ENCODE assay signal across 33 mouse cellular contexts in genomic region chr10:18189498-18189897, GRCm38 (mm10). TPM values are rescaled to one million over a fixed set of nuclear protein-coding genes. Genes with fewer than 3 reads are reported as not detected.
"Had no signal": no experiment of that assay in that cellular context is flagged by ENCODE, and none has a peak within 500 bp of the region (broad histone marks: within the 10 kb centered on the region; RNA-seq: fewer than 3 reads in every experiment).

No protein-coding gene starts in this region.

- H3K4me1 ChIP-seq: limb, embryonic 10.5 days; liver, embryonic 12.5 days; liver, embryonic 13.5 days; liver, embryonic 15.5 days; midbrain, embryonic 10.5 days; midbrain, embryonic 12.5 days; midbrain, embryonic 13.5 days; midbrain, embryonic 15.5 days had no signal

- H3K4me2 ChIP-seq: limb, embryonic 12.5 days; limb, embryonic 13.5 days; limb, embryonic 15.5 days; liver, embryonic 11.5 days; liver, embryonic 12.5 days; liver, embryonic 13.5 days; liver, embryonic 15.5 days; lung, embryonic 14.5 days; lung, embryonic 15.5 days; midbrain, embryonic 12.5 days; midbrain, embryonic 13.5 days; midbrain, embryonic 15.5 days had no signal

- ATAC-seq: liver, embryonic 12.5 days; liver, postnatal 0 days; lung, postnatal 0 days; midbrain, embryonic 13.5 days; midbrain, embryonic 15.5 days had no signal

- DNase-seq: left cerebral cortex, postnatal 4 days; liver; liver, embryonic 13.5 days; liver, postnatal 0 days; lung, adult 18-20 months; lung, adult 2 months; lung, embryonic 14.5 days; lung, postnatal 10 days; lung, postnatal 14 days; lung, postnatal 36 days; lung, postnatal 4 days; midbrain, embryonic 14.5 days had no signal

- H3K27ac ChIP-seq: left cerebral cortex, adult 2 months; limb, embryonic 10.5 days; limb, embryonic 12.5 days; limb, embryonic 13.5 days; limb, embryonic 15.5 days; liver, embryonic 12.5 days; liver, embryonic 13.5 days; liver, embryonic 14.5 days; liver, embryonic 15.5 days; lung, embryonic 15.5 days; macrophage; midbrain, embryonic 10.5 days; midbrain, embryonic 12.5 days; midbrain, embryonic 13.5 days; midbrain, embryonic 15.5 days had no signal

- H3K27me3 ChIP-seq: limb, embryonic 12.5 days; limb, embryonic 13.5 days; limb, embryonic 15.5 days; liver, embryonic 13.5 days; liver, embryonic 15.5 days; lung, embryonic 15.5 days; midbrain, embryonic 12.5 days; midbrain, embryonic 13.5 days; midbrain, embryonic 15.5 days had no signal

- H3K36me3 ChIP-seq: limb, embryonic 10.5 days; limb, embryonic 12.5 days; limb, embryonic 13.5 days; limb, embryonic 15.5 days; liver, embryonic 12.5 days; liver, embryonic 13.5 days; liver, embryonic 15.5 days; lung, embryonic 15.5 days; midbrain, embryonic 10.5 days; midbrain, embryonic 12.5 days; midbrain, embryonic 13.5 days; midbrain, embryonic 15.5 days had no signal

- H3K9ac ChIP-seq: limb, embryonic 12.5 days; limb, embryonic 13.5 days; limb, embryonic 15.5 days; liver, embryonic 12.5 days; liver, embryonic 13.5 days; liver, embryonic 14.5 days; liver, embryonic 15.5 days; liver, postnatal 0 days; lung, embryonic 14.5 days; lung, embryonic 15.5 days; midbrain, embryonic 12.5 days; midbrain, embryonic 13.5 days; midbrain, embryonic 15.5 days had no signal

- H3K4me3 ChIP-seq: left cerebral cortex, adult 2 months; limb, embryonic 10.5 days; limb, embryonic 12.5 days; limb, embryonic 13.5 days; limb, embryonic 15.5 days; liver, embryonic 12.5 days; liver, embryonic 13.5 days; liver, embryonic 15.5 days; lung, embryonic 15.5 days; megakaryocyte, embryonic 14.5 days; midbrain, embryonic 10.5 days; midbrain, embryonic 12.5 days; midbrain, embryonic 13.5 days; midbrain, embryonic 15.5 days had no signal

- H3K9me3 ChIP-seq: limb, embryonic 10.5 days; limb, embryonic 12.5 days; limb, embryonic 13.5 days; limb, embryonic 15.5 days; liver, embryonic 12.5 days; liver, embryonic 13.5 days; liver, embryonic 15.5 days; lung, embryonic 15.5 days; megakaryocyte, embryonic 14.5 days; midbrain, embryonic 10.5 days; midbrain, embryonic 12.5 days; midbrain, embryonic 13.5 days; midbrain, embryonic 15.5 days had no signal

RNA-seq across cellular contexts. Expression of gene Ect2l, which starts 21.2 kb away (rescaled TPM):
- total RNA-seq: liver, adult 2 months; megakaryocyte, adult 5-6 weeks; monocyte, adult 5-6 weeks had no signal
- polyA plus RNA-seq: liver, adult 2 months; liver, embryonic 15.5 days; liver, embryonic 16.5 days; liver, postnatal 0 days; lung, embryonic 14.5 days; midbrain, embryonic 15.5 days had no signal
